Mouse (Mus musculus) testis, adult 2 months (tissue): ENCODE data around the gene Rangap1.

Source experiments
- CTCF ChIP-seq: fragments of 200-500 bp; IDR thresholded peaks from 2 replicates; pipeline ENCODE4 v1.5.1; 2012; ENCODE audit warnings: low read depth, mild to moderate bottlenecking, inconsistent platforms, low read length, moderate library complexity; ENCODE audit not compliant: control insufficient read depth, insufficient read depth, insufficient replicate concordance
- POLR2A ChIP-seq: fragments of 200-500 bp; IDR thresholded peaks from 2 replicates; pipeline ENCODE4 v1.6.1; 2012; ENCODE audit warnings: low read depth, mild to moderate bottlenecking, inconsistent platforms, low read length, moderate library complexity; ENCODE audit not compliant: control insufficient read depth

DNA sequence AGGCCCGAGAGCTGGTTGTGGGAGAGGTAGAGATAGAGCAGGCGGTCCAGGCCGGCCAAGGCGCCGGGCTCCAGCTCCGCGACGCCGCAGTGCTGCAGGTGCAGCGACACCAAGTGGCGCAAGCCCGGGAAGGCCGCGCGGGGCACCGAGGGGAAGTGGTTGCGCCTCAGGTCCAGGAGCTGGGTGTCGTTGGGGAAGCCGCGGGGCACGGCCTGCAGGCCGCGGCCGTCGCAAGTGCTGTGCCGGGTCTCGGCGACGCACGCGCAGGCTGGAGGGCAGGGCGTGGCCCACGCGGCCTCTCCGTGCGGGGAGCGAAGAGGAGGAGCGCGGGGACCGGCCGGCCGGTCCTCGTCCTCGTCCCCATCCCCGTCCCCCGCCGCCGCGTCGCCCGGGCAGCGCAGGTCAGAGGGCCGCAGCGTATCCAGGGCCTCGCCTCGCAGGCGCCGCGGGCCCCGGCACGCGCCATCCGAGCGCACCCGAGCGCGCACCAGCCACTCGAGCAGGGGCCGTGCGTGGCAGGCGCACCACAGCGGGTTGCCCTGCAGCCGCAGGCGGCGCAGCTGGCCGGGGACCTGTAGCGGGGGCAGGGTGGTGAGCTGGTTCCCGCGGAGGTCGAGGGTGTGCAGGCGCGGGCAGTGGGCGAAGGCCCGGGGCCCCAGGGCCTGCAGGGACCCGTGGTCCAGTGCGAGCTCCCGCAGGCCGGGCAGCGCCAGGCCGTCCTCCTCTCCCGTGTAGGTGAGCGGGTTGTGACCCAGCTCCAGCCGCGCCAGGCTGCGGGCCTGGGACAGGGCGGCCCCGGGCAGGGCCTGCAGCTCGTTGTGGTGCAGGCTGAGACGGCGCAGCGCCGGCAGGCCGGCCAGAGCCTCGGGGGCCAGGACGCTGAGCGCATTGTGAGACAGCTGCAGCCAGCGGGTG lies 51.1 kb downstream of the Rangap1 start:
- TF ChIP-seq POLR2A = no peak
- no peak; the same call in 1 of the 2 replicates for TF ChIP-seq CTCF
